Mouse (Mus musculus): Measurements from ENCODE around the gene Hist1h1e. TPM values are rescaled to one million over a fixed set of nuclear protein-coding genes. Genes with fewer than 3 reads are reported as not detected.

Hist1h1e gene
- 0.24 TPM for polyA plus RNA-seq (2014; fragmentation: Illumina TruSeq; extraction: RNeasy Lipid Tissue Mini Kit (QIAGEN cat#74804); ENCODE audit: low read depth, low replicate concordance)

DNA sequence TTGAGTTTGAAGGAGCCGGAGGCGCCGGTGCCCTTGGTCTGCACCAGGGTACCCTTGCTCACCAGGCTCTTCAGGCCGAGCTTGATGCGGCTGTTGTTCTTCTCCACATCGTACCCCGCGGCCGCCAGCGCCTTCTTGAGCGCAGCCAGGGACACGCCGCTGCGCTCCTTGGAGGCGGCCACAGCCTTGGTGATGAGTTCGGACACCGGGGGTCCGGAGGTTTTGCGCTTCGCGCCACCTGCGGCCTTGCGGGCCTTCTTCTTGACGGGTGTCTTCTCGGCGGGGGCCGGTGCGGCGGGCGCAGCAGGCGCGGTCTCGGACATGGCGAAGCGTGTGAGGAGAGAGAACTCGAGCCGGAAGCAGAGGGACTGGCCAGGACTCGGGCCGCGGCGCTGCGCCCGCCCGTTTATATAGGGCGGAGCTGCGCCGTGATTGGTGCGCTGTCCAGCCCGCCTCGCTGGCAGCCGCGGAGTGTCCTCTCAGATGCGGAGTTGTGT lies at the start of gene Hist1h1e:
Gene Hist1h1e (minus strand): TSS at position 384 of the 497 bp plus-strand sequence.

DNA sequence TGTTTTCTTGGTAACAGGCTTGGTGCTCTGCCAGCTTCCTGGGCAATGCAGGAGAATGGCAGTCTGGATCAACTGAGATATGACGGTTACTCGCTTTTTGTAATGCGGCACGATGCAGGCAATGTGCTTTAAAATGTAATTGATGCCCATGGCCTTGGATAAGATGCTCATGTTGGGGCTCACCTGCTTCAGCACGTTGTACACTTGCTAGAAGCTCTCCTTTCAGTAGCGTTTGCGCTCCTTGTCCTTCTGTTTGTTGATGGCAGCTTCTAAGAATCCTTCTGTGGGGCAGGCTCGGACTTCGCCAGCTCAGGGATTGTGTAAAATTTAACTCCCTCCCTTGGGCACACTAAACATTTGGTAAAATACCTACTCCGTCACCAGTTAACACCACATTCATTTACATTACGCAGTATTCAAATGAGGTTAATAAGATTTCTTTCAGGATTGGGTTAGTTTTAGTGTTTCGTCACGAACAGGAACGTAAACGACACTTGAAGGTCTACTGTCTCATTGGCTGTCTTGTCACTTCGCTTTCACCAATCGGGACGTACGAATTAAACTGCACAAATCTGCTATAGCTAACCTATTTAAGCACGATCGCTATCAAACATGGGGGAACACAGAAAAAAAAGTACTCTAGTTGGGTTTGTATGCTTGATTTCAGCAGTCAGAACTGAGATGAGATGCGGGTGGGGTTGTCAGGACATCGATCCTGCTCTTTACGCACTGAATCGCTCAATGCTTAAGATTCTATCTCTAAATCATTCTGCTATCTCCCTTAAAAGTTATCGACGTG lies 1.4 kb downstream of the Hist1h1e start, which contains the start of gene Hist1h2be:
Gene Hist1h2be (minus strand): TSS at position 392 of the 799 bp plus-strand sequence.

DNA sequence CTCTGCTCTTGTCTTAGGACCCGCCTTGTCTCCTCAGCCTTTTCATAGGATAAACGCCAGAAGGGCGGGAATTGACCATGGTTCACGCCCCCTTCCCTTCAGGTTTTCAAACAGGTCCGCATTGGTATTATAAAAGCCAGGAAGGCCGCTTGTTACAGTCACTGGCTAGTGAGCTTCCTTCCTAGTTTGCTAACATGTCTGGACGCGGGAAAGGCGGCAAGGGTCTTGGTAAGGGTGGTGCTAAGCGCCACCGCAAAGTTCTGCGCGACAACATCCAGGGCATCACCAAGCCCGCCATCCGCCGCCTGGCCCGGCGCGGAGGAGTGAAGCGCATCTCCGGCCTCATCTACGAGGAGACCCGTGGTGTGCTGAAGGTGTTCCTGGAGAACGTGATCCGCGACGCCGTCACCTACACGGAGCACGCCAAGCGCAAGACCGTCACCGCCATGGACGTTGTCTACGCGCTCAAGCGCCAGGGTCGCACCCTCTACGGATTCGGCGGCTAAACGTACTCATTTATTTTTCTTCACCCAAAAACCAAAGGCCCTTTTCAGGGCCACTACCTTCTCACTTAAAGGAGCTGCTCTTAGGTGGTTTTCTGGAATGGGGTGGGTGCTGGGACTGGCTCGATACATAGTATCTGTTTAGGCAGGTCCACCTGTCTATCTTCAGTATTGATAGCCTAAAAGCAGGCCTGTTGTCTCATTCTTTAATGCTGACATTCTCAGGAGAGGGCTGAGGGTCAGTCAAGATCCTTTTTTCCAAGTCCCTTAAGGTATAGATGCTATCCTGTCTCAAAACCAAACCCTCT lies 40.7 kb downstream of the Hist1h1e start, which contains the start of gene Hist1h4d:
Gene Hist1h4d (plus strand): TSS at position 191 of the 811 bp plus-strand sequence.

DNA sequence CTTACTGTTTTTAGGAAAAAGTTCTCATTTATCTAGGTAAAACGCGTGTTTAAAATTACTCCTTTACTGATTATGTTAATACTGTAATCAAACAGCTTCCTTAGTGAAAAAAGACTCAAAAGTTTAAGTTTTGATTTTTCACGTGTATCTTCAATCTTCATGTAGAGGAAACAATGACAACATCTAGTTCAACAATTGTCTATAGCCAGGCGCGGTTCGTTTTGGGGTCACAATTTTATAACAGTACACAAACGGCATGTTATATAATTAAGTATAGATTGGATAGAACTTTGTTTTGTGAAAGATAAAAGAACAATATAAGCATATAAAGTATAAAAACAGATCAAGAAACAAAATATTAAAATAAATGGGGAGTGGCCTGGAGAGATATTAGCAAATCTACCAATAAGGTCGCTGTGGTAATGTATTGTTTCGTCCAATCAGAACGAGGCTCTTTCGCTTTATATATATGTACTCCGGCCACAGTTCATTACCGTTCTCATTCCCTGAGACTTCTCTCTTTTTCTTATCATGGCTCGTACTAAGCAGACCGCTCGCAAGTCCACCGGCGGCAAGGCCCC lies 47.0 kb downstream of the Hist1h1e start, which contains the start of gene Hist1h3d:
Gene Hist1h3d (plus strand): TSS at position 493 of the 581 bp plus-strand sequence.

DNA sequence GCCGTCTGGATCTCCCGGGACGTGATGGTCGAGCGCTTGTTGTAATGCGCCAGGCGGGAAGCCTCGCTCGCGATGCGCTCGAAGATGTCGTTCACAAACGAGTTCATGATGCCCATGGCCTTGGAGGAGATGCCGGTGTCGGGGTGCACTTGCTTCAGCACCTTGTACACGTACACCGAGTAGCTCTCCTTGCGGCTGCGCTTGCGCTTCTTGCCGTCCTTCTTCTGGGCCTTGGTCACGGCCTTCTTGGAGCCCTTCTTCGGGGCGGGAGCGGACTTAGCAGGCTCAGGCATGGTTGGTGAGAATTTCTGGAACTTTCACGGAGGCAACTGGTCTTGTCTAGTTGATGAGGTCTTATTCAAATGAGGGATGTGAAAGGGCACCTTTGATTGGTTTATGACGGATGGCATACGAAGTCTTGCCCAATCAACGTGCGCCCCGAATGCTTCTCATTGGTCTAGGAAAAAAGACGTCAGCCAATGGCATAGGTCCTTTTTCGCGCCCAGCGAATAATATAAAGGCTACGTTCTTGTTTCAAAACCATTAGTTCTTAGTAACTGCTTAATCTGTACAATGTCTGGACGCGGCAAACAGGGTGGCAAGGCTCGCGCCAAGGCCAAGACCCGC lies 48.3 kb downstream of the Hist1h1e start, which contains the start of the genes Hist1h2bf and Hist1h2ad:
Gene Hist1h2bf (minus strand): TSS at position 299 of the 627 bp plus-strand sequence.
Gene Hist1h2ad (plus strand): TSS at position 484 of the 627 bp plus-strand sequence.

DNA sequence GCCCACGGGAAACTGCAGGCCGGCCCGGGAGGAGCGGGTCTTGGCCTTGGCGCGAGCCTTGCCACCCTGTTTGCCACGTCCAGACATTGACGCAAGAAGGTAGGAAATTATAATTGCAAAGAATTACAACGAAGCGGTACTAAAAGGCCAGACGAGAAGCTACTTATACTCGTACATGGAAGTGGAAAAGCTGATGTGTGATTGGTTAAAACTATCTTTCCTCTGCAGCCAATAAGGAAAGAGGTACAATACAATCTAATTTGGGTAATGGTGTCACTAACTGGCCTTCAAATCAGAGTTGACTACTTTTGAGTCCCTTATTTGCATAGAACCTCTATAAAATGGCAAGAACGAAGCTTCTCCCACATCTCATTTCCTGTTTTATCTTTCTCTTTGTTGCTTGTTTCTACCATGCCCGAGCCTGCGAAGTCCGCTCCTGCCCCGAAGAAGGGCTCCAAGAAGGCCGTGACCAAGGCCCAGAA lies 51.3 kb downstream of the Hist1h1e start, which contains the start of the genes Hist1h2ae and Hist1h2bg:
Gene Hist1h2ae (minus strand): TSS at position 199 of the 482 bp plus-strand sequence.
Gene Hist1h2bg (plus strand): TSS at position 375 of the 482 bp plus-strand sequence.

Other genes starting within 250 kb of the Hist1h1e start
- gene Abt1, start 198.7 kb downstream of the Hist1h1e start, polyA plus RNA-seq (2014; fragmentation: Illumina TruSeq; extraction: RNeasy Lipid Tissue Mini Kit (QIAGEN cat#74804); ENCODE audit: low read depth, low replicate concordance), result 1.4 TPM
- gene Btn1a1, start 156.7 kb downstream of the Hist1h1e start, polyA plus RNA-seq (2014; fragmentation: Illumina TruSeq; extraction: RNeasy Lipid Tissue Mini Kit (QIAGEN cat#74804); ENCODE audit: low read depth, low replicate concordance), result 0.35 TPM
- 0.25 TPM for gene Btn2a2, start 133.7 kb downstream of the Hist1h1e start, polyA plus RNA-seq (2014; fragmentation: Illumina TruSeq; extraction: RNeasy Lipid Tissue Mini Kit (QIAGEN cat#74804); ENCODE audit: low read depth, low replicate concordance)
- not detected for gene Hist1h4h, start 91.5 kb downstream of the Hist1h1e start, polyA plus RNA-seq (2014; fragmentation: Illumina TruSeq; extraction: RNeasy Lipid Tissue Mini Kit (QIAGEN cat#74804); ENCODE audit: low read depth, low replicate concordance)
- not detected for gene Hist1h2af, start 88.7 kb downstream of the Hist1h1e start, polyA plus RNA-seq (2014; fragmentation: Illumina TruSeq; extraction: RNeasy Lipid Tissue Mini Kit (QIAGEN cat#74804); ENCODE audit: low read depth, low replicate concordance)
- gene Hist1h3g, start 87.1 kb downstream of the Hist1h1e start, polyA plus RNA-seq (2014; fragmentation: Illumina TruSeq; extraction: RNeasy Lipid Tissue Mini Kit (QIAGEN cat#74804); ENCODE audit: low read depth, low replicate concordance), result not detected
- gene Hist1h2bh, start 79.2 kb downstream of the Hist1h1e start, polyA plus RNA-seq (2014; fragmentation: Illumina TruSeq; extraction: RNeasy Lipid Tissue Mini Kit (QIAGEN cat#74804); ENCODE audit: low read depth, low replicate concordance), result not detected
- gene Hist1h3f, start 78.5 kb downstream of the Hist1h1e start, polyA plus RNA-seq (2014; fragmentation: Illumina TruSeq; extraction: RNeasy Lipid Tissue Mini Kit (QIAGEN cat#74804); ENCODE audit: low read depth, low replicate concordance), result not detected
- not detected for gene Hist1h4f, start 70.9 kb downstream of the Hist1h1e start, polyA plus RNA-seq (2014; fragmentation: Illumina TruSeq; extraction: RNeasy Lipid Tissue Mini Kit (QIAGEN cat#74804); ENCODE audit: low read depth, low replicate concordance)
- 0.11 TPM for gene Hist1h1d, start 69.3 kb downstream of the Hist1h1e start, polyA plus RNA-seq (2014; fragmentation: Illumina TruSeq; extraction: RNeasy Lipid Tissue Mini Kit (QIAGEN cat#74804); ENCODE audit: low read depth, low replicate concordance)
- not detected for gene Hist1h3e, start 60.2 kb downstream of the Hist1h1e start, polyA plus RNA-seq (2014; fragmentation: Illumina TruSeq; extraction: RNeasy Lipid Tissue Mini Kit (QIAGEN cat#74804); ENCODE audit: low read depth, low replicate concordance)
- not detected for gene Hist1h2ae, start 51.3 kb downstream of the Hist1h1e start, polyA plus RNA-seq (2014; fragmentation: Illumina TruSeq; extraction: RNeasy Lipid Tissue Mini Kit (QIAGEN cat#74804); ENCODE audit: low read depth, low replicate concordance)
- gene Hist1h2bg, start 51.2 kb downstream of the Hist1h1e start, polyA plus RNA-seq (2014; fragmentation: Illumina TruSeq; extraction: RNeasy Lipid Tissue Mini Kit (QIAGEN cat#74804); ENCODE audit: low read depth, low replicate concordance), result not detected
- gene Hist1h2bf, start 48.4 kb downstream of the Hist1h1e start, polyA plus RNA-seq (2014; fragmentation: Illumina TruSeq; extraction: RNeasy Lipid Tissue Mini Kit (QIAGEN cat#74804); ENCODE audit: low read depth, low replicate concordance), result not detected
- not detected for gene Hist1h2ad, start 48.2 kb downstream of the Hist1h1e start, polyA plus RNA-seq (2014; fragmentation: Illumina TruSeq; extraction: RNeasy Lipid Tissue Mini Kit (QIAGEN cat#74804); ENCODE audit: low read depth, low replicate concordance)
- not detected for gene Hist1h3d, start 46.8 kb downstream of the Hist1h1e start, polyA plus RNA-seq (2014; fragmentation: Illumina TruSeq; extraction: RNeasy Lipid Tissue Mini Kit (QIAGEN cat#74804); ENCODE audit: low read depth, low replicate concordance)
- gene Hist1h4d, start 41.0 kb downstream of the Hist1h1e start, polyA plus RNA-seq (2014; fragmentation: Illumina TruSeq; extraction: RNeasy Lipid Tissue Mini Kit (QIAGEN cat#74804); ENCODE audit: low read depth, low replicate concordance), result not detected
- gene Hist1h2be, start 1.4 kb downstream of the Hist1h1e start, polyA plus RNA-seq (2014; fragmentation: Illumina TruSeq; extraction: RNeasy Lipid Tissue Mini Kit (QIAGEN cat#74804); ENCODE audit: low read depth, low replicate concordance), result 0.91 TPM
- gene Hist1h2ac, start 61.4 kb upstream of the Hist1h1e start, polyA plus RNA-seq (2014; fragmentation: Illumina TruSeq; extraction: RNeasy Lipid Tissue Mini Kit (QIAGEN cat#74804); ENCODE audit: low read depth, low replicate concordance), result 0.28 TPM
- 16.4 TPM for gene Hist1h2bc, start 61.6 kb upstream of the Hist1h1e start, polyA plus RNA-seq (2014; fragmentation: Illumina TruSeq; extraction: RNeasy Lipid Tissue Mini Kit (QIAGEN cat#74804); ENCODE audit: low read depth, low replicate concordance)
- 0.91 TPM for gene Hist1h1t, start 73.3 kb upstream of the Hist1h1e start, polyA plus RNA-seq (2014; fragmentation: Illumina TruSeq; extraction: RNeasy Lipid Tissue Mini Kit (QIAGEN cat#74804); ENCODE audit: low read depth, low replicate concordance)
- gene Hist1h4c, start 75.9 kb upstream of the Hist1h1e start, polyA plus RNA-seq (2014; fragmentation: Illumina TruSeq; extraction: RNeasy Lipid Tissue Mini Kit (QIAGEN cat#74804); ENCODE audit: low read depth, low replicate concordance), result 3.9 TPM
- 13.3 TPM for gene Hfe, start 88.3 kb upstream of the Hist1h1e start, polyA plus RNA-seq (2014; fragmentation: Illumina TruSeq; extraction: RNeasy Lipid Tissue Mini Kit (QIAGEN cat#74804); ENCODE audit: low read depth, low replicate concordance)
- gene Hist1h1c, start 116.2 kb upstream of the Hist1h1e start, polyA plus RNA-seq (2014; fragmentation: Illumina TruSeq; extraction: RNeasy Lipid Tissue Mini Kit (QIAGEN cat#74804); ENCODE audit: low read depth, low replicate concordance), result 1.8 TPM
- gene Hist1h3c, start 123.0 kb upstream of the Hist1h1e start, polyA plus RNA-seq (2014; fragmentation: Illumina TruSeq; extraction: RNeasy Lipid Tissue Mini Kit (QIAGEN cat#74804); ENCODE audit: low read depth, low replicate concordance), result not detected
- gene Hist1h2bb, start 124.2 kb upstream of the Hist1h1e start, polyA plus RNA-seq (2014; fragmentation: Illumina TruSeq; extraction: RNeasy Lipid Tissue Mini Kit (QIAGEN cat#74804); ENCODE audit: low read depth, low replicate concordance), result not detected
- gene Hist1h2ab, start 128.6 kb upstream of the Hist1h1e start, polyA plus RNA-seq (2014; fragmentation: Illumina TruSeq; extraction: RNeasy Lipid Tissue Mini Kit (QIAGEN cat#74804); ENCODE audit: low read depth, low replicate concordance), result not detected
- gene Hist1h3b, start 129.7 kb upstream of the Hist1h1e start, polyA plus RNA-seq (2014; fragmentation: Illumina TruSeq; extraction: RNeasy Lipid Tissue Mini Kit (QIAGEN cat#74804); ENCODE audit: low read depth, low replicate concordance), result not detected
- gene Hist1h4b, start 134.5 kb upstream of the Hist1h1e start, polyA plus RNA-seq (2014; fragmentation: Illumina TruSeq; extraction: RNeasy Lipid Tissue Mini Kit (QIAGEN cat#74804); ENCODE audit: low read depth, low replicate concordance), result not detected
- 3.1 TPM for gene Hist1h4a, start 138.7 kb upstream of the Hist1h1e start, polyA plus RNA-seq (2014; fragmentation: Illumina TruSeq; extraction: RNeasy Lipid Tissue Mini Kit (QIAGEN cat#74804); ENCODE audit: low read depth, low replicate concordance)
- gene Hist1h3a, start 139.8 kb upstream of the Hist1h1e start, polyA plus RNA-seq (2014; fragmentation: Illumina TruSeq; extraction: RNeasy Lipid Tissue Mini Kit (QIAGEN cat#74804); ENCODE audit: low read depth, low replicate concordance), result not detected
- gene Hist1h1a, start 141.1 kb upstream of the Hist1h1e start, polyA plus RNA-seq (2014; fragmentation: Illumina TruSeq; extraction: RNeasy Lipid Tissue Mini Kit (QIAGEN cat#74804); ENCODE audit: low read depth, low replicate concordance), result not detected
- 4.5 TPM for gene Trim38, start 147.4 kb upstream of the Hist1h1e start, polyA plus RNA-seq (2014; fragmentation: Illumina TruSeq; extraction: RNeasy Lipid Tissue Mini Kit (QIAGEN cat#74804); ENCODE audit: low read depth, low replicate concordance)
- gene Slc17a2, start 184.4 kb upstream of the Hist1h1e start, polyA plus RNA-seq (2014; fragmentation: Illumina TruSeq; extraction: RNeasy Lipid Tissue Mini Kit (QIAGEN cat#74804); ENCODE audit: low read depth, low replicate concordance), result 0.25 TPM
- gene Slc17a3, start 216.9 kb upstream of the Hist1h1e start, polyA plus RNA-seq (2014; fragmentation: Illumina TruSeq; extraction: RNeasy Lipid Tissue Mini Kit (QIAGEN cat#74804); ENCODE audit: low read depth, low replicate concordance), result 0.57 TPM
- gene Slc17a1, start 245.2 kb upstream of the Hist1h1e start, polyA plus RNA-seq (2014; fragmentation: Illumina TruSeq; extraction: RNeasy Lipid Tissue Mini Kit (QIAGEN cat#74804); ENCODE audit: low read depth, low replicate concordance), result 0.53 TPM